Mouse (Mus musculus): ENCODE data around the gene Gm14406. TPM values are rescaled to one million over a fixed set of nuclear protein-coding genes. Genes with fewer than 3 reads are reported as not detected.
"Not testable (repeated sequence)": the region's sequence is repeated elsewhere in the genome, so short reads cannot be mapped to it uniquely, and the experiment has no call there.

Gene Gm14406
- not detected in 2 replicates for polyA plus RNA-seq (2012; ENCODE audit: insufficient read depth, insufficient read length, low replicate concordance, missing spikeins)

DNA sequence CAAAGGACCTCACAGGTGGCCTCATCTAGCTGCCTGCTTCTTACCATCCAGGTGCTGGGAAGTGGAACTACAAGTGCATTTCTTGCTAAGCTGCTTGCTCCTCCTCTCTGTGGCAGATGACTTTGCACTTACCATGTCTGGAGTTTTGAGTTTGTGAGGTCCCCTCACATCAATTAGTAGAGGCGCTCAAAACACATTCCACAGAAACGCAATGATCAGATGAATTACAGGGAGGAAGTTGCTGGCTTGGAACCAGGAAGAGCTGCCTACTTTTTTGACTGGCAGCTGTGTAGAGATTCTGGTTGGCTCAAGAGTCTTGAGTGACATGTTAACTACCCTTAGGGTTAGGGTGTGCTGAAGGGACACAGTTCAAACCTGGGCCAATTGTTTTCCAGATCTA, at the start of gene Gm14406:
TSS of gene Gm14406 (minus strand) at position 213 of the 400 bp plus-strand sequence.
- not testable (repeated sequence) for H3K27ac ChIP-seq (ENCODE audit: insufficient read depth, low read depth, low read length); H3K4me1 ChIP-seq (ENCODE audit: control insufficient read depth, insufficient read depth, low read length); H3K4me3 ChIP-seq (ENCODE audit: insufficient read depth, low read depth, low read length)
- WGBS = 87% methylated on average over 2 of the region's 2 CpGs

DNA sequence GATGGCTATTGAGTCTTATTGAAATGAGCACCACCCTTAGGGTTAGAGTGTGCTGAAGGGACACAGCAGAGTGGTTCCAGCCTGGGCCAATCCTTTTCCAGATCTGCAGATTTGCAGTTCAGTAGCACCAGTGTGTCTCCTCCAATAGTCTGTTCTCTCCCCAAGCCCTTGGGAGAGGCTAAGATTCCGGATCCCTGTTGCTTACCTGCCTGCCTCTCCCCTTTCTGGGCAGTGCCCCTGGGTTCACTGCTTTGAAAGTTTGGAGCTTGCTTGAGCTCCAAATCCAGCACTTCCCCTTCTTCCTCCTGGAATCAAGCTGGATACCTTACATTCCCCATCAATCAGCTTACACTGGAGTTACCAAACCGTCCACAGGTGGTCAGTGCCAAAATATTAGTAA, 2.9 kb downstream of the Gm14406 start:
- H3K27ac ChIP-seq (ENCODE audit: insufficient read depth, low read depth, low read length); H3K4me1 ChIP-seq (ENCODE audit: control insufficient read depth, insufficient read depth, low read length); H3K4me3 ChIP-seq (ENCODE audit: insufficient read depth, low read depth, low read length): not testable (repeated sequence)
- WGBS = 86% methylated on average over 1 of the region's 2 CpGs

DNA sequence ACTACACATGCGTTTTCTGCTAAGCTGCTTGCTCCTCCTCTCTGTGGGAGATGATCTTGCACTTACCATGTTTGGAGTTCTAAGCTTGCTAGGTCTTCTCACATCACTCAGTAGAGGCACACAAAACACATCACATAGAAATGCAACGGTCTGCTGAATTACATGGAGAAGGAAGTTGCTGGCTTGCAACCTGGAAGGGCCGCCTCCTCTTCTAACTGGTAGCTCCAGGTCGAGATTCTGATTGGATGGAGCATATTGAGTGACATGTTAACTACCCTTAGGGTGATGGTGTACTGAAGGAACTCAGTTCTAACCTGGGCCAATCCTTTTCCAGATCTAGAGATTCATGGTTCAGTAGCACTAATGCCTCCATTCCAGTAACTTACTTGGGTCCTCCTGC, 18.6 kb downstream of the Gm14406 start:
- H3K4me3 ChIP-seq (ENCODE audit: insufficient read depth, low read depth, low read length); H3K4me1 ChIP-seq (ENCODE audit: control insufficient read depth, insufficient read depth, low read length); H3K27ac ChIP-seq (ENCODE audit: insufficient read depth, low read depth, low read length): not testable (repeated sequence)
- 76% methylated on average over 4 of the region's 4 CpGs for WGBS

DNA sequence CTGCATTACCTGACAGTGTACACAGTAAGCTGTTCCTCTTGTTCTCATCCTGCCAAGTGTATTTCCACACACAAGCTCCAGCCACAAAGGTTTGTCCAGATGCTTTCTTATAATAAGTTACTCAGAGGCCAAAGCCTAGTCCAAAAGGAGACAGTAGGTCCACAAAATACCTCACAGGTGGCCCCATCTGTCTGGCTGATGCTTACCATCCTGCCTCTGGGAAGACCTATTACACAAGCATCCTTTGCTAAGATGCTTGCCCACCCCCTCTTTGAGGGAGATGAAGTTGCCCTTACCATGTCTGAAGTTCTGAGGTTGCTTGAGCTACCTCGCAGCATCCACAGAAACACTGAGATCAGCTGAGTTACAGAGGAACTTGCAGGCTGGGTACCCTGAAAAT, 22.7 kb downstream of the Gm14406 start:
- not testable (repeated sequence) for H3K4me3 ChIP-seq (ENCODE audit: insufficient read depth, low read depth, low read length); H3K4me1 ChIP-seq (ENCODE audit: control insufficient read depth, insufficient read depth, low read length); H3K27ac ChIP-seq (ENCODE audit: insufficient read depth, low read depth, low read length)
- 50% methylated on average over 1 of the region's 1 CpGs for WGBS

DNA sequence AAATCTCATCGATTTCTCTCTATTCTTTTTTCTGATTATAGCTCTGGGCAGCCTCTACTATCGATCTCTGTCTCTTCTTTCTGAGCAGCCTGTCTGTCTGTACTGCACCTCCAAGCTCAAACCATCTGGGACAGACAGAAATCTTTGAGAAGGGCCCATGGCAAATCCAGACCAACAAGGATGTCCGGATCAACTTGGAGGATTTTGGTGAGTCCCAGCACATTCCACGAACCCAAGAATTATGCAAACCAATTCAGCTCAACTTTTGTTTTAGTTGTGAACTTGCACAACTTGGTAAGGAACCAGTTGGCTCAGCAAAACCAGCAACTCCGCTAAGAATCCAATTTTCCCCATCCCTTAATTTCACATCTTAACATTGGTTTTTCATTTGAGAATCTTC, 40.3 kb downstream of the Gm14406 start:
- not testable (repeated sequence) for H3K4me1 ChIP-seq (ENCODE audit: control insufficient read depth, insufficient read depth, low read length); H3K27ac ChIP-seq (ENCODE audit: insufficient read depth, low read depth, low read length); H3K4me3 ChIP-seq (ENCODE audit: insufficient read depth, low read depth, low read length)
- 86% methylated on average over 5 of the region's 5 CpGs for WGBS

DNA sequence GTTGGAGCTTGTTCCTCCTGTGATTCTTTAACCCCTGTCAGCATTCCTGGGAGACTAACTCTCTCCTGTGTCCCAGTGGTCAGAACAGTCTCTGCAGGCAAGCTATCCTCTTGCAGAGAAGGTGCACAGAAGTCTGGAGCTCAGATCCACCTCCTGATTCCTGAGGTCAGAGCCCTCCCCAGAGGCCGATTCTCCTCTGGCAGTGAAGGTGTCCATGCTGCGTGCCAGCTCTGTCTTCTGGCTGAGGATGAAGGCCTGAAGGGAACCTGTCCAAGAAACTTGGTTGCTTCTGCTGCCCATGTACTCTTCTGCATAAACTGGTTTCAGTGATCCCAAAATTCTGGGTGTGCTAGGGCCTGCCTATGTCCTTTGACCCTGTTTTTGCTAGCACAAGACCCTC, 40.9 kb downstream of the Gm14406 start:
- not testable (repeated sequence) for H3K4me1 ChIP-seq (ENCODE audit: control insufficient read depth, insufficient read depth, low read length); H3K27ac ChIP-seq (ENCODE audit: insufficient read depth, low read depth, low read length); H3K4me3 ChIP-seq (ENCODE audit: insufficient read depth, low read depth, low read length)
- 100% methylated on average over 2 of the region's 2 CpGs for WGBS

DNA sequence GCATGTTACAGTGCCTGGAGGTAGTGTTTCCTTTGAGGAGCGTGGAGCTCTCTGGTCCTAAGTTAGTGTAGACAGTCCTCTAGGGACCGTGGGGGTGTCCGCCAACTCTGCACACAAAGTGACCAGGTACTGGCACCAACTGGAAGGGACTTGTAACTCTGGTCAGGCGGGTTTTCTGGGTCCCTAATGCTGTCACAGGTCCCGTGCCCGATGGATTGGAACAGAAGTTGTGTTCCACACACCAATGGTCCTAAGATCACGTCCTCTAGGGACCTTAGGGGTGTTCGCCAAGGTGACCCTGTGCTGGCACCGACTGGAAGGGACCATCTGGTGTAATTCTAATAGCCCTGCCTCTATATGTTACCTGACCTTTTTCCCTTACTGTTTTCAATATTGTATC, 42.1 kb downstream of the Gm14406 start:
- no peak for TF ChIP-seq POLR2A (IDR thresholded peaks at IDR 0.05; ENCODE audit: insufficient read depth, low read depth, low read length)
- TF ChIP-seq CTCF (IDR thresholded peaks at IDR 0.05; ENCODE audit: insufficient read depth, low read depth, low read length) = no peak
- H3K4me3 ChIP-seq (ENCODE audit: insufficient read depth, low read depth, low read length) = no peak overlapping the region
- H3K4me1 ChIP-seq (ENCODE audit: control insufficient read depth, insufficient read depth, low read length) = no peaks in the 10 kb centered on the region
- WGBS = 80% methylated on average over 9 of the region's 9 CpGs
- H3K27ac ChIP-seq (ENCODE audit: insufficient read depth, low read depth, low read length) = no peak overlapping the region

DNA sequence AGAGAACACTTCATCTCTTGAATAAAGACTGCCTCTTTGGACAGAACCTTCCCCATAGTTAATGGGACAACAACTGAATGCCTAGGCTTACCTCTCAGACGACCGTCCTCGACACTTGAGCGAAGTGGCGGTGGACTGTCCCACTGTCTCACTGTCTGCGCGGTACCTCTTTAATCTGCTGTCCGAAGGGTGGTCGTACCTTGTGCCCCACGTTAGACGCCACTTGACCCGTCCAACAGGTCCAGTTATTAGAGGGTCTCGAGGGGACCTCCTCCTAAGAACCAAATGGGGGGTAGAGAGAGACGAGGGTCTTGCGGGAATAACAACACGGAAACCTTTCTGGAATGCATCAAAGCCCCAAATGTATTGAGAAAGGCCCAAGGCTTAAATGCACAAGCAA, 53.8 kb downstream of the Gm14406 start:
- 94% methylated on average over 16 of the region's 16 CpGs for WGBS
- H3K27ac ChIP-seq (ENCODE audit: insufficient read depth, low read depth, low read length); H3K4me3 ChIP-seq (ENCODE audit: insufficient read depth, low read depth, low read length); H3K4me1 ChIP-seq (ENCODE audit: control insufficient read depth, insufficient read depth, low read length): not testable (repeated sequence)

DNA sequence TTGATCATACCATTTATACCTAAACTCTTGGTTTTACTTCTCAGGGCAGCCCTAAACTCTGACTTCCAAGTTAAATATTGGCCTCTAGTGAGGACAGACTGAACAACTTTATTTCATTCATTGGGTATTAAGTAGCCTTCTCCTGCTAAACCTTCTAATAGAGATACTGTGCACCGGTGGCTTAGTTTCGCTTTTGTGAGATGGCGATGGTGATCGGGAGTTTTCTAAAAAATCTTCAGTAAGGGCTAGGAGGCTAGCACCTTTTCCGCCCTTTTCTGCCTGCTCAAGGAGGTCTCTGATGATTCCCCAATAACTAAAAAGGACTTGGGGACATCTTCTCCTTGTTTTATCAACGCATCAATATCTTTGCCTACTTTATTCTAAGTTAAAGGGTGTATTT, 54.3 kb downstream of the Gm14406 start:
- 91% methylated on average over 6 of the region's 6 CpGs for WGBS
- not testable (repeated sequence) for H3K4me3 ChIP-seq (ENCODE audit: insufficient read depth, low read depth, low read length); H3K27ac ChIP-seq (ENCODE audit: insufficient read depth, low read depth, low read length); H3K4me1 ChIP-seq (ENCODE audit: control insufficient read depth, insufficient read depth, low read length)

DNA sequence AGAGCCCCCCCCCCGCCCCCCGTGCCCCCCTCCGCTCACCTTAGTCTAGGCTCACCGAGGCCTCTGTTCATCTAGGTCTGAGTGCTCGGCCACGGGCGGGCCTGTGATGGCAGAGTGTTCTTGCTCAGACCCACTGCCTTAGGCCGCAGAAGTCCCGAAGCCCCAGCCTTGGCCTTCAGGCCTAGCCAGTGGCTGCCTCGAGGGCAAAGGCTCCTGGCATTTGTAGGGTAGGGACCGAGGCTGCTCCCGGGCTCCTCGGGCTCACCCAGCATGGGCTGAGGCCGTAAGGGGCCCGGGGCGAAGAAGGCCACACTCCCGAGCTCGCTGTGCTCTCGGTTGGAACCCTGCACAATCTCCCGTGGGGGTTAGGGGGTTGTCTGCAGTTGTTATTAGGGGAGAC, 54.9 kb downstream of the Gm14406 start:
- WGBS = 92% methylated on average over 20 of the region's 20 CpGs
- no peak for TF ChIP-seq CTCF (IDR thresholded peaks at IDR 0.05; ENCODE audit: insufficient read depth, low read depth, low read length)
- no peak for TF ChIP-seq POLR2A (IDR thresholded peaks at IDR 0.05; ENCODE audit: insufficient read depth, low read depth, low read length)
- H3K4me3 ChIP-seq (ENCODE audit: insufficient read depth, low read depth, low read length) = no peak overlapping the region
- no peak overlapping the region for H3K27ac ChIP-seq (ENCODE audit: insufficient read depth, low read depth, low read length)
- H3K4me1 ChIP-seq (ENCODE audit: control insufficient read depth, insufficient read depth, low read length) = no peaks in the 10 kb centered on the region

DNA sequence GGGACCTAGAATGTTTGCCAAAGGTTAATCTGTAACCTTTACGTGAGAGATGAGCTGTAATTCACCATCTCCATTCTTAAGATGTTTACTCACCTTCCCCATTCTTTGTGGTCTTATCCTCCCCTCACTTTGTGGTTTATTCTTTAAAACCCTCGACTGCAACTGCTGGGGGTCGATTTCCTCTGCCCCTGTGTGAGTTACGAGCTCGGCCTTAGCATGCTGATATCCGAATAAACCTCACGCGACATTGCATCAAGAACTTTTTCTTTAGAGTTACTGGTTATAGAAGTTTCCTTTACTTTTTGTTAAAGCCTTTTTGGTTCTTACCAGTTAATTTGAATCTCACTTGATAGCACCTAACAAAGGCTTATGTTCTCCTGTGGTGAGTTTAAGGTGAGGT, 58.0 kb downstream of the Gm14406 start:
- Histone ChIP-seq H3K4me1 (ENCODE audit: control insufficient read depth, insufficient read depth, low read length) (no peaks in the 10 kb centered on the region), H3K27ac (ENCODE audit: insufficient read depth, low read depth, low read length) (no peak overlapping the region), H3K4me3 (ENCODE audit: insufficient read depth, low read depth, low read length) (no peak overlapping the region)
- TF ChIP-seq CTCF (IDR thresholded peaks at IDR 0.05; ENCODE audit: insufficient read depth, low read depth, low read length) (no peak), POLR2A (IDR thresholded peaks at IDR 0.05; ENCODE audit: insufficient read depth, low read depth, low read length) (no peak)
- 75% methylated on average over 8 of the region's 8 CpGs for WGBS

Other genes starting within 250 kb of the Gm14406 start
- gene Gm14418, start 179.9 kb downstream of the Gm14406 start, polyA plus RNA-seq (2012; ENCODE audit: insufficient read depth, insufficient read length, low replicate concordance, missing spikeins) = not detected in 2 replicates
- gene Zfp970, start 113.5 kb downstream of the Gm14406 start, polyA plus RNA-seq (2012; ENCODE audit: insufficient read depth, insufficient read length, low replicate concordance, missing spikeins) = 263 TPM in 1 of 2 replicates, not detected in the other
- gene Gm14403, start 80.0 kb downstream of the Gm14406 start, polyA plus RNA-seq (2012; ENCODE audit: insufficient read depth, insufficient read length, low replicate concordance, missing spikeins) = not detected in 2 replicates
- gene Gm14322, start 181.1 kb upstream of the Gm14406 start, polyA plus RNA-seq (2012; ENCODE audit: insufficient read depth, insufficient read length, low replicate concordance, missing spikeins) = not detected in 2 replicates

Data from olfactory bulb, adult 2 months (tissue).